Mouse (Mus musculus) monocyte, adult 2 months (primary cell): ENCODE results near the gene Zfpm1.
A peak's percentile ranks its signal among the peaks of the same experiment; 100 is the strongest.
"Not testable (repeated sequence)": the region's sequence is repeated elsewhere in the genome, so short reads cannot be mapped to it uniquely, and the experiment has no call there.

ENCODE experiments used
- DNase-seq, 2 experiments: peaks; one replicate each; pipeline ENCODE4 v3.0.0; 2022; ENCODE audit warnings: low spot score in 2 of 2, low read depth in 1 of 2

Zfpm1 gene

DNA sequence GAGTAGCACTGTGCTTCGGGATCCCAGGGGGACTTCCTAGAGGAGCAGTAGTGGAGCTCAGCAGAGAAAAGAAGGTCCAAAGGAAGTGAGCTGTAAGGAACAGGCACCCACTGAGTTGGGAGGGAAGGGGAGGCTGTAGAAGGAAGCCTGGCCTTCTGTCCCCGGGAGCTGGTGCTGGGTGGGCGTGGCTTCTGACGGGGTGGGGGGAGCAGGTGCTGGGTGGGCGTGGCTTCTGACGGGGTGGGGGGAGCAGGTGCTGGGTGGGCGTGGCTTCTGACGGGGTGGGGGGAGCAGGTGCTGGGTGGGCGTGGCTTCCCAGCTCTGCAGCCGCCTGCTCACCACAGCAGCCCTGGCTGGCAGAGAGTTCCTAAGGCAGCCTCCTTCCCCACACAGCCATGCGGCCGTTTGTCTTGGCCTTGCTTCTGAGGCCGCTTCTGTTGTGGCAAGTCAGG is 42.0 kb downstream of the Zfpm1 start:
- DNase-seq = not testable (repeated sequence)

DNA sequence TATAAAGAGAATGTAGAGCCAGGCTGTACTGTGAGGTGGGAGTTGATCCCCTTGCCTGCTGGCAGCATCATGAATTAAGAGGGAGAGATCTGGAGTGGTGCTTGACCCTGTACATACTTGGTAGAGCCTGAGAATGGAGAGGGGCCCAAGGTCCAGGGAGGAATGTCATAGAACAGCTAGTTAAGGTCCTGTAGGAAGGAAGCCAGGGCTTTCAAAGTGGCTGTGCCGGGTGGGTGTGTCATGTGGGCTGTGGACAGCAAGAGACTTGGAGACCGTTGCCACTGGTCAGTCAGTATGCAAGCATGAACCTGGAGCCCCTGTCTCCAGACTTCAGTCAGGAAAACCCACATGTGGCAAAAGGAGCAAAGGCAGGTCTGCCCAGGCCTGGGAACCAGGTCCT is 43.3 kb downstream of the Zfpm1 start:
- no peak for DNase-seq

DNA sequence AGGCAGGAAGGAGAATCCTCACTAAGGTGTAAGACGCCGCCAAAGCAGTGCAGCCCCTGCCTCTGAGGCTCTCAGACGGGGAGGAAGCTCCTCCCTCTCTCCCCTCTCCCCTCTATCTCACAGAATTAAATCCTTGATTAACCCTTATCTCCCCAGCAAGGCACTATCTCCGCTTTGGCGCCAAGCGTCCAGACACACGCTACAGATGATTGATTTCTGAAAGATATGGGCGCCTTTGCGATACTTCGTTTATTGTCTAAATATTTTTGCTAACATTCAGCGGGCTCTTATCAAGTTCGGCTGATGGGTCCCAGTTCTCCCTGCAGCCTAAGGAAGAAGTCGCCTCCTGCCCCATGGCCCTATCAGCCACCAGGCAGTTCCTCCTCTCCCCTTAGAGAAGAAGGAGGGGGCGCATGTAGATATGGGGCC is 44.2 kb downstream of the Zfpm1 start:
- DNase-seq = no peak

DNA sequence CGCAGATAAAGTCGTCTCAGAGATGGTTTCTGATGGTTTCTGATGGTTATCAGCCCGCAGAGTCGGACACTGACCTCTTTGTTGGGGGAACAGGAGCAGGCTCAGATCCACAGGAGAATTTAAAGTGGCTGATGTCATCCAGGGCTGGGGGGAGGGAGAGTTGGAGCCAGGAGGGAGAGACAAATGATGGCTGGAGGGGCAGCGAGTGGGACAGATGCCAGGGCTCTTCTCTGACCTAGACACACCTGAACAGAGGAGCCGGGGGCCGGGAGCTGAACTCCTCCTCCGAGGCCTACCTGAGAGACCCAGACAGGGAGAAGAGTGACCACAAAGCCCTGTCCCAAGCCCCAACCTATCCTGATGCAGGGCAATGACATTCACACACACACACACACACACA is 47.1 kb downstream of the Zfpm1 start:
- no peak for DNase-seq

DNA sequence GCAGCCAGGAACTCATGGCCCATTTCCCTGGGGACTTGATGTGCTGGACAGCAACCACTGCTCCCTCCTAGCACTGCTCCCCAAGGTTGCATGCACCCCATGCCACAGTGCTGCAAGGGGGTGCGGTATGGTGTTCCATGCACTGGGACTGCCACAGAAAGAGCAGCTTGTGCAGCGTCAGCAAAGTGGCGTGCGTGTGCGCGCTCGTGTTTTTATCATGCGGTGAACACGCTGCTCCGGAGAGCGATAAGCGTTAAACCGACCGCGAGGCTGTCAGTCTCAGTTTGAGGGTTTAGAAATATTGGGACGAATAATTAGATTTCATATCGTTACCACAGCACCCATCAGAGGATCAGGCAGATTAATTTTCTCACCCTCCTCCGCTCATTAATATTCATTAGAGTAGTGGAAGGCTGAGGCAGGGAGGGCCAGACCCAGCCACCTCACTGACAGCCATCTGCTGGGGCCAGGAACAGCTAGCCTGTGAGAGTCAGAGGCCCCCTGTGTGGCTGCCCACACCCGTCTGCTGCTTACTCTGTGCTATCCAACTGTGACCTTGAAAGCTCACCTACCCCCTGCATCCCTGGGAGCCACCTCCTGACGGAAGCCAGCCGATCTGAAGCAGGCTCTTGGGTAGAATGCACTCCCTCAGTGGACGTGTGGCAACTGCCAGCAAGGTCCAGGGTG is 47.8 kb downstream of the Zfpm1 start:
- DNase-seq = no peak

DNA sequence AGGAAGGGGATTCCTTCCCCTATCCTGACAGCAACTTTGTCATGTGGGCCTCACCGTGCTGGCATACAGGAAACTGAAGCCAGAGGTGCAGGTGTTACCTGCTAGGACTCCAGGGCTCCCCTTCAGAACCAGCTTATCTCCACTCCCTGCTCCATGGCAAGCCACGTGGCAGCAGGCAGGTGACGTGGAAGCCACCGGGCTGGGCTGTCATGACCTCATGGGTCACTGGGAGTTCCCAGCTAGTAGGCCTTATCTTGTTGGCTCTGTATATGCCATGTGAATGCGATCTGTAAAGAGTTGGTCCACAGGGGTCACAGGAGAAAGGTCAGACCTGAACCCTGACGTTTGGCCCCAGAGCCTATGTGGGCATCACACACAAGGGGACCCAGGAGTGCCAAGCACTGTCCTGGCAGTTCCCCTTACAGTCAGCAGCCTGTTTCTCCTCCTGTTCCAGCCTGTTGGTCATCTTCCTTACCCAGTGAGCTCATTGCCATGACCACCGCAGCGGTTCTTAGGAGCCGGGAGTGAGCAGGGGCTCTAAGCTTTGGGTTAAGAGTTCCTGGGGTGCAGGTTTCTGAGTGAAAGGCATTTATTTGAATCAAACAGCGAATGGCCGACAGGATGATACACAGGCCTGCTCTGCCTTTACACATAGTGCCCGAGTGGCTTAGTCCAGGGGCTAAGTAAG is 48.6 kb downstream of the Zfpm1 start:
- no peak for DNase-seq

DNA sequence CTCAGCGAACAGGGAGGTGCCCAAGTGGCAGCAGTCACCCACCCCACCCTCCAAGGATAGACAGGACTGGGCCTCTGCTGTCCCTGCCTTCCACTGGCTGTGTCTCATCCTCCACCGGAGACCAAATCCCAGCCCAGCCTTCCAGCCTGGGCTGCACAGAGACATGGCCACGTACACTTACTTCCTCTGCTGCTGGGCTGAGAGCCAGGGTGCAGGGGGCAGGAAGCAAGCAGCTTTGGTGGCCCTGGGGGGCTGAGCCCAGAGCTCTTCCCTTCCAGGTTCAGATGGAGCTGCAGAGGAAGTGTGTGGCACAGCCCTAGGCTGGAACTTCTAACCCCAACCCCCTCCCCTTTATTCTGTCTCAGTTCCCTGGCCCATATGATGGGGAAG is 49.2 kb downstream of the Zfpm1 start:
- no peak for DNase-seq

DNA sequence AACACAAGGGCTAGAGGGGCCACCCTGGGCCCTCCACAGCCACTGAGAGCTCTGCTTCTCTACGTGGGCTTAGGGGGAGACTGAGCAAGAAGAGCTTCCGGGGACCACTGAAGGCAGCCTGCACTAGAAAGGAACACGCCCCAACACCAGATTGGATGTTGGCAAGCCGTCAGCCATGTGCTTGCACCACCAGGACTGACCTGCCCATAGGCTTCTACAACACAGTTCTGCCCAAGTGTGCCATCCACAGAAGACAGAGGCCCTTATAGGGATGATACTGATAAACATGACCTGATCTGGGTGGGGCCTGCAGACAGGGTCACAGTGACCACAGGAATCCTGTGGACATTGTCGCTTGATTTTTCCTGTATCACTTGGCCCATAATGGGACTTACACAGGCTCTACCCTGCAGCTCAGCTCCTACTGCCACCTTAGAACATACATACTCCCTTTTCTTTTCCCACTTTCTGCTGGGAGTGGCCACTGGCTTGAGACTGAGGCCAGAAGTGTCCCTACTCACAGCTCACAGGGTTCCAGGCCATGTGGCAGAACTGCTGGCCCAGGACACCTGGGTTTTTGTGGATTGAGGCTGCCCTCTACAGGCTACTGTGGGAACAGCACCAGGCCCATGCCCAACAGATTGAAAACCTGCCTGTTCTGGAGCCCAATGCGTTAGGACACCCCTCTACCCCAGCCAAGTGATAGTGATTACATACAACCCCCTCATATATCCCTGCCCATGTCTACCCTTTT is 51.0 kb downstream of the Zfpm1 start:
- peak; percentile 26 to 70 for DNase-seq

DNA sequence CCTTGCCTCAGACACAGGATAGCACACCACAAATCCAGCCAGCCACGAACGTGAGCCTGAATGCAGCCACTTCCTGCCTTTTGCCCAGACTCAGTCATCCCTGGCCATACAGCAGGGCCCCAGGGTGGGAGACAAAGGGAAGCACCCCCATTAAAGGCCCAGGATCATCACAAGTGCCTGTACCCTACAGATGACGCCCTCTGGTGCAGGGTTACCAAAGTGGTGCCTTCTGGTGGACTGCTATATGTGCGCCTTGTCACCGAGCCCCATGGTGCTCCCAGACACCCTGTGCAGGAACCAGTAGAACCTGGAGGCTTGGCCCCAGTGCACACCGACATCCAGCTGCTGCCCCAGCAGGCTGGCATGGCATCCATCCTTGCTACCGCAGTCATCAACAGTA is 51.6 kb downstream of the Zfpm1 start:
- DNase-seq = no peak

DNA sequence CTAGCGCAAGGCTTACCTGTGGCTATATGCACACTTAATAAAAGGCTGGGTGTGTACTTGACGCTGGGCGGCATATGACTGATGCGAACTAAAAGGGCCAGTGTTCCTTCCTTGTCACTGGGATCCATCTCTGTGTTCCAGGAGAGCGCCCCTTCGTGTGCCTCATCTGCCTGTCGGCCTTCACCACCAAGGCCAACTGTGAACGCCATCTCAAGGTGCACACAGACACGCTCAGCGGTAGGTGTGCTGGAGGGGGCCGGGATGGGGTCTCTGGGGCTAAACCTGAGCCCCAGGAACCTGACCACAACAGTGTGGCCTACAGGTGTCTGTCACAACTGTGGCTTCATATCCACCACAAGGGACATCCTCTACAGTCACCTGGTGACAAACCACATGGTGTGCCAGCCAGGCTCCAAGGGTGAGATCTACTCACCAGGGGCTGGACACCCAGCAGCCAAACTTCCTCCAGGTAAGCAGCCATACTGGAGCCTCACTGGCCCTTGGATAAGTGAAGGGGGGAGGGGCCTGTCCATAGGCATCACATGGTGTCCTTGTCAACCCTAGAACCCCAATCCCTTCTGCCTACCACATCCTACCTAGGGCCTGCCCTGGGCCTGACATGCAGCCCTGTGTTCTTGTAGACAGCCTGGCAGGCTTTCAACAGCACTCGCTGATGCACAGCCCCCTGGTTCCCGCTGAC is 53.0 kb downstream of the Zfpm1 start:
- no peak for DNase-seq

DNA sequence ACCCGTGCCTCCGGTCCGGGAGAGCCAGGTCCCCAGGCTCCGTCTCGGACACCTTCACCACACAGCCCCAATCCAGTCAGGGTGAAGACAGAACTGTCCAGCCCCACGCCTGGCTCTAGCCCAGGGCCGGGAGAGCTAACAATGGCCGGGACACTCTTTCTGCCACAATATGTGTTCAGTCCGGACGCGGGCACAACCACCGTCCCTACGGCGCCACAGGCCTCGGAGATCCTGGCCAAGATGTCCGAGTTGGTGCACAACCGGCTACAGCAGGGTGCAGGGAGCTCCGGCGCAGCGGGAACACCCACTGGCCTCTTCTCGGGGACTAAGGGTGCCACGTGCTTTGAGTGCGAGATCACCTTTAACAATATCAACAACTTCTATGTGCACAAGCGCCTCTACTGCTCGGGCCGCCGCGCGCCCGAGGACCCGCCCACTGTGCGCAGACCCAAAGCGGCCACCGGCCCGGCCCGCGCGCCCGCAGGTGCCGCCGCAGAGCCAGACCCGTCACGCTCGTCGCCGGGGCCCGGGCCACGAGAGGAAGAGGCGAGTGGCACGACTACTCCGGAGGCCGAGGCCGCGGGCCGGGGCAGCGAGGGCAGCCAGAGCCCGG is 53.8 kb downstream of the Zfpm1 start:
- DNase-seq = no peak

DNA sequence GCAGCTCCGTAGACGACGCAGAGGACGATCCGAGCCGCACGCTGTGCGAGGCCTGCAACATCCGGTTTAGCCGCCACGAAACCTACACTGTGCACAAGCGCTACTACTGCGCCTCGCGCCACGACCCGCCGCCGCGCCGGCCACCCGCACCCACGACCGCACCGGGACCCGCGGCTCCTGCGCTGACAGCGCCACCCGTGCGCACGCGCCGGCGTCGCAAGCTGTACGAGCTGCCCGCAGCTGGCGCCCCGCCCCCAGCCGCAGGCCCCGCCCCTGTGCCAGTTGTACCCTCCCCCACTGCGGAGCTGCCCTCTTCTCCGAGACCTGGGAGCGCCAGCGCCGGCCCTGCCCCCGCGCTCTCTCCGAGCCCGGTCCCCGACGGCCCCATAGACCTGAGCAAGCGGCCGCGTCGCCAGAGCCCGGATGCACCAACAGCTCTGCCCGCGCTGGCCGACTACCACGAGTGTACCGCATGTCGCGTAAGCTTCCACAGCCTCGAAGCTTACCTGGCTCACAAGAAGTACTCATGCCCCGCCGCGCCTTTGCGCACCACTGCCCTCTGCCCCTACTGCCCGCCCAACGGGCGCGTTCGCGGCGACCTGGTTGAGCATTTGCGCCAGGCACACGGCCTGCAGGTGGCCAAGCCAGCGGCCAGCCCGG is 54.4 kb downstream of the Zfpm1 start:
- no peak for DNase-seq

DNA sequence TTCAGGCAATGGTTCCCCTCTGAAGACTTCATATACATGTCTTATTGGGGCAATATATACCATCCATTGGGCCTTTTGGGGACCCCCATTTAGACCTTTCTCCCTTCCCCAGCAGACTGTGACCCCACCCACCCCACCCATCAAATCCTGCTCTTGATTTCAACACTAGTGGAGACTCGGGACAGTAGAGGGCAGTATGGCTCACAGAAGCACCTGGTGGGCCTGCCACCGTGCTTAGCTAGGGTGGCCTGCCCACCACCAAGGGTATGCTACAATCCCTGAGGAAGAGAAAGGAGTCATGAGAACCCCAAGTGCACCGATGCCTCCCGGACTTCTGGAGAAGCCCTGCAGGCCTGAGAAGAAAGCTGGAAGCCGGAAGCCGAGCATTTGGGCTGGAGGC is 56.9 kb downstream of the Zfpm1 start:
- DNase-seq = no peak

DNA sequence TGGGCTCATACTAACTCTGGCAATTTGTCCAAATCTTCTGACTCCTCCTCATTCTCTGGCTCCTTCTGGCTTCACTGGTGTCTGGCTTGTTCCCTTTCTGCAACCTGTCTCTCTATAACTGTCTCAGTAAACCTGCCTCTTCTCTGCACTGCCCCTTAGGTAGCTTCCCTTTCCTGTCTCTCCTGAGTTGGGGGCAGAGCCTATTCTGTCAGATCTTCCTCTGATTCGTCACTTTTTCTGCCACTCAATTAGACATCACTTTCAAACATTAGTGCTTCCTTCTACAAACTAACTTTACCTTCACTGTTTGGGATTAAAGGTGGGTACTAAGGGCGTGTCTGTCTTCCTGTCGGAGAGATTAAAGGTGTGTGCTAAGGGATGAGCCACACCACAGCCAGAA is 58.8 kb downstream of the Zfpm1 start:
- DNase-seq = no peak

DNA sequence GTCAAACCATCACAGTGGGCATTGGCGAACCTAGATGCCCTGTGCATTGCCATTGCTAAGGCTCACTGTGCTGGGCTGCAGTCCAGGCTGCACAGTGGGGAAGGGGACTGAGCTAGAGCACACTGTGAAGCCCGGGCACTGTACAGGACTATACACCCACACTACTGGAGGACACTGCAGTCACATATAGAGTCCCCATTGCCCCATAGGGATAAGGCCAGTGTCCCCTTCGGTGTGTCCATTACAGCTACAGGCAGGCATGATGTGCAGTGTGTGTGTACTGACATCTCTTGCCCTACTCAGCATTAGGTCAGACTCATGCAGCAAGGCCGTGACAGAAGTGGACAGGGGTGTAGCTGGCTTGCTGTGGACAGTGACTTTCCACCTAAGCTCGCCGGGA is 59.8 kb downstream of the Zfpm1 start:
- no peak for DNase-seq

DNA sequence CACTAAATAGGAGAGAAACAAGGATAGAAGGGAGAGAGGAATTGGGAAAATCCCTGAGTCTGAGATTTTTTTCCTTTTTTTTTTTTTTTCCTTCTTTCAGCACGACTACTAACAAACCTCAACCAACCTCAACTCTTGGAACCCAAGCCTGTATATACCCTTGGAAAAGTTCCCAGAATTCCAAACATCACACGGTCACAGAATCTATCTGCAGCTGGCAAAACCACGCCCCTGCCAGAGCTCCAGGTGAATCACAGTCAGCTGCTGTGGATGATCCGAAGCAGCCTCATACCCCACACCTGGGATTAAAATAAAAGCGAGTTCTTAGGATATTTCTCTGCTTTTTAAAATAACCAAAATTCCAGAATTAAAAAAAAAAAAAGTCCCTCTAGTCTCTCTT is 60.4 kb downstream of the Zfpm1 start:
- no peak for DNase-seq

DNA sequence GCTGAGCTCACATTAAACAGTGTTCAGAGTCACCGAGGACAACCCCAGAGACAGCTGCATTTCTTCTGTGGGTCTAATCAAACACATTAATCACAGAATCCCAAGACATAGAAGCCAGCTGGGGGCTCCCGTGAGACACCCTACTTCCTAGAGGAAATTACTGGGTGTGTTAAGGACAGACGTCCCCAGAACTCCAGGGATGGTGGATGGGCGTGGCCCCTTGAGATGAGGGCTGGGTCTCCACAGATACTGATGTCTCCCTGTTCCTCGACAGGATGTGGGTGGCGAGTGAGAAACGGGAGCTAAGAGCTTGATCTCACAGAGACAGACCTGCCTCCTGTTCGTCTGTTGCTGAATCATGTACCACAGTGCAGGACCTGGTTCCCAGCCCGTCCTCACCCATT is 60.9 kb downstream of the Zfpm1 start:
- no peak for DNase-seq

DNA sequence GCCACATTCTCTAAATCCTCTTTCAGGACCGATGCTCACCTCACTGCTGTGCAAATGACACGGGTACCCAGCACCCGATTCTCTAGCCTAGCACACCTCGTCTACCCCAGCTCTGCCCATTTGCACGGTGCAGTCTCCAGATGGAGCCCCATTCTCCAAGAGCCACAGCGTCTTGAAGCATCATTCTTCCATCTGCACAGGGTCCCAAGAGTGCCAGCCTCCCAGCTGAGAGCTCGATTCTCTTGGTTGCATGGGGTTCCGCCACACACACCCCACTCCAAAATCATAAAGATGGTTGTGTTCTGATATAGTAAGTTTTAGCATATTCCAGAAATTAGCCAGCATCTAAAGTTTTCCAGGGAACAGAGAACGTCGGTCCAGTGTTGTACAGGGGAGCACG is 61.4 kb downstream of the Zfpm1 start:
- no peak for DNase-seq

DNA sequence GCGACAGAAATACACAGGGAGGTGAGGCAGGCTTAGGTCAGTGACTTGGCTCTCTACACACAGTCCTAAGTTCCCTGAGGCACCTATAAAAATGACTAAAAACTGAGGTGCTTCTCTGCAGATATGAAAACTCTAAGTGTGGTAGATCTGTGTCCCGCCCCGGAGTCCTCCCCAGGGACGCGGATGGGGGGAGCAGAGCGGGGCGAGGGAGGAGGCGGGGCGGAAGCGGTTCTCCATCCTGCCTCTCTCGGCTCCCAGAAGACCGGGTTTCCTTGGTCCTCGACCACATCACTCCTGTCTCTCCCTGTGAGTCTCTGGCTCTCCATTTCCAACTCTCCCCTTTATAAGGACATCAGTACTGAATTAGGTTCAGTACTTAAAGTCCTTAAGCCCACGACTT is 61.8 kb downstream of the Zfpm1 start:
- no peak for DNase-seq

DNA sequence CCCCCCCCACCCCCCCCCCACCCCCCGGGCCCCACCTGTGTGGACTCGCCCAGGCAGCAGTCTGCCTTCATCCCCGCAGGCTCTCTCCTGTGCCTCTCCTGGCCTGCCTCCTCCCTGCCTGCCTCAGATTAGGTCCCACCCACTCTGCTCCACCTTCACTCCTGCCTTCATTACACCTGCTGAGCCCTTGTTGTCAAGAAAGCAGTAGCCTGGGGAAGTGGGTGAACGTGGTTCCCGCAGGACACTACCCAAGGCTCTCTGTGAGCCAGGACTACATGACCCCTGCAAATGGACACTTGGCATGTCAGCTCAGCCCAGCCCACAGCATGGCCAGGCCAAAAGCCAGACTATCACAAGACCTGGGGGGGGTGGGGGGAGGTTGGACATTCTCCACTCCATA is 62.3 kb downstream of the Zfpm1 start:
- no peak for DNase-seq
